Mouse (Mus musculus): Measurements from ENCODE around the gene D630036H23Rik. TPM values are rescaled to one million over a fixed set of nuclear protein-coding genes. Genes with fewer than 3 reads are reported as not detected.

D630036H23Rik gene
- 1.2 and 1.7 TPM in 2 replicates for polyA plus RNA-seq (2015; fragmentation: Nextera tagmentation; extraction: Ambion mirVana)

DNA sequence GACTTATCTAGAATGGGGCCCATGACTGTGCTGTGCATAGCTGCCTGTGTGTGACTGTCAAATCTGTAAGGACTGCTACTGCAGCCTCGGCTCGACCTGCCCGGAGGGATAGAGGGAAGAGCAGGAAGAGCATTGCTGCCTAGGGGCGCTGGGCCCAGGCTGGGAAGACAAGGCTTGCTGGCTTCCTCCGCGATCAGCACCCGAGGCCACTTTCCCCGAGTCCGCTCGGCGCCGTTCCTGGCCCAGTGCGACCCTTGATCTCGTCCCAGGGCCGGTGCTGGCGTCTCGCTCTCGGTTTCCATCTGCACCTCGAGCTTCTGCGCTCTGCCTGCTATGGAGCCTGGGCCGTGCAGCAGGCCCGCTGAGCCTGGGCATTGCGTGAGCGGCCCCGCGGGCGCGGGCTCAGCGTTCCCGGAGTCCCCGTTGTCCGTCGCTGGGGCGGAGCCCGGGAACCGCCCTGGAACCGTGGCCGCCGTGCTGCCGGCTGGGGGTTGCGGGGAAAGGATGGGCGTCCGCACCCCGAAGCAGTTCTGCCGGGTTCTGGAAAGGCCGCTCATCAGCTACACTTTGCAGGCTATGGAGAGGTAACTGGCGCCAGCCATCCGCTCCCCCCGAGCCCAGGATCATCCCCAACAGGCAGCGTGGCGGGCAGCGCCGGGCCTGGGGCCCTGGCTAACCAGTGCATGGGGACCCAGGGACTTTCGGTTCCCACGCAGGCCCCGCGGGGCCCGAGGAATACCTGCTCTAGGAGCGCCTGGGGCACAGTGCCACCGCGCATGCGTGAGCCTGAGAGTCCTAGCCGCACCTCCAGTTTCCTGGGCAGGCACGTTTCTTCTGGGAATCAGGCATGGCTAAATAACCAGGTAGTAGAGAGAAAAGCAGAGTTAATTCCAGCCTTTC is at the start of gene D630036H23Rik, which contains the start of gene Ispd:
TSS of gene D630036H23Rik (minus strand) at position 741 of the 900 bp plus-strand sequence.
TSS of gene Ispd (plus strand) at position 10 of the 900 bp plus-strand sequence.
- Histone ChIP-seq H3K4me1 (replicated peaks; ENCODE audit: control insufficient read depth, insufficient read depth, low read length) (peaks cover 7% of the 10 kb centered on the region; the same call in 1 of the 2 replicates), H3K4me2 (ENCODE audit: low read depth, low read length) (peak within 1 kb of the TSS; percentile 82), H3K27me3 (ENCODE audit: control insufficient read depth, insufficient read depth, low read depth, low read length) (no peaks in the 10 kb centered on the region), H3K4me3 (ENCODE audit: low read length) (peak within 1 kb of the TSS; percentile 77), H3K27ac (ENCODE audit: low read length) (peak within 1 kb of the TSS; percentile 97), H3K36me3 (ENCODE audit: control insufficient read depth, insufficient read depth, low read length) (no peaks in the 10 kb centered on the region), H3K9me3 (ENCODE audit: control insufficient read depth, low read length) (no peaks in the 10 kb centered on the region), H3K9ac (ENCODE audit: low read length) (peak within 1 kb of the TSS; percentile 99)
- peak; percentile 94 for ATAC-seq (ENCODE audit: low read depth)
- under 1% methylated on average over 63 of the region's 64 CpGs for WGBS

DNA sequence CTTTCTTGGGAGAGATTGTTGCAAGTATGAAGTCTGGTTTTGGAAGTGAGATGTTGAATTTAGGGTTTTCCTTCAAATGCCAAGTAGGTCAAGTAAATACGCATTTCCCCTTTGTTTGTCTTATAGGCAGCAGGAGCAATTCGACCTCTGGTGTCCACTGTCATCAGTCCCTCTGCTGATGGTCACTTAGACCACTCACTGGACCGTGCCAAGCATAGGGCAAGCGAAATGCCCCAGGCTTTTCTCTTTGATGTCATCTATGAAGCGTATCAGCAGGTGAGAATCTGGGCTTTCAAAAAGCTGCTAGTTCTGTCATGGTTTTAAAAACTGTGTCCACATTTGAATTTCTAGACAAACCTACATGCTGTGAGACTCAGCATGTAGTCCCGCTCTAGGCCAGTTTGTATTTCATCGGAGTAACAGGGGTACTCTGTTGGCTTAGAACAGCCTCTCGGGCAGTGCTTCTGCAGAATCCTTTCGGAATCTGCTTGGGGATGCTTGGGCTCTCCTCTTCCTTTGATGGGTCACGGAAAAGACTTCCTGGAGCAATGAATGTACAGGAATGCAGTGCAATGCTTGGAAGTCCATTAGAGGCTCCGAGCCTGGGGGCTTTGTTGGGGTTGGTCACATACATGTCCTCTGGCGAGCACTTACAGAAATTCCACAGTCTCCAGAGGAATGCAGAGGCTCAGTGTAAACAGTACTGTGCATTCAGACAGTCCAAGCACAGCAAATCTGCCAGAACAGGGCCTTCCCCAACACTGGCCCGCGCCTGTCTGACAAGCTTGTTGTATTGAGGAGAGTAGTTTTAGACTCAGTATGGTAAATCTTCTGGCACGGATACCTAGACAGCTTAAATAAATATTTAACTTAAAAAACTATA is 44.4 kb upstream of the D630036H23Rik start:
- WGBS: 40% methylated on average over 15 of the region's 15 CpGs
- H3K4me1 ChIP-seq (replicated peaks; ENCODE audit: control insufficient read depth, insufficient read depth, low read length): peaks cover 7% of the 10 kb centered on the region; the same call in 1 of the 2 replicates
- no peak overlapping the region for H3K4me3 ChIP-seq (ENCODE audit: low read length)
- H3K9me3 ChIP-seq (ENCODE audit: control insufficient read depth, low read length): no peaks in the 10 kb centered on the region
- no peaks in the 10 kb centered on the region for H3K36me3 ChIP-seq (ENCODE audit: control insufficient read depth, insufficient read depth, low read length)
- H3K27ac ChIP-seq (ENCODE audit: low read length): peak overlapping the region; percentile 11; the same call in 1 of the 2 replicates
- no peak overlapping the region for H3K4me2 ChIP-seq (ENCODE audit: low read depth, low read length)
- no peaks in the 10 kb centered on the region for H3K27me3 ChIP-seq (ENCODE audit: control insufficient read depth, insufficient read depth, low read depth, low read length)
- peak; percentile 94 for ATAC-seq (ENCODE audit: low read depth)
- H3K9ac ChIP-seq (ENCODE audit: low read length): no peak overlapping the region

DNA sequence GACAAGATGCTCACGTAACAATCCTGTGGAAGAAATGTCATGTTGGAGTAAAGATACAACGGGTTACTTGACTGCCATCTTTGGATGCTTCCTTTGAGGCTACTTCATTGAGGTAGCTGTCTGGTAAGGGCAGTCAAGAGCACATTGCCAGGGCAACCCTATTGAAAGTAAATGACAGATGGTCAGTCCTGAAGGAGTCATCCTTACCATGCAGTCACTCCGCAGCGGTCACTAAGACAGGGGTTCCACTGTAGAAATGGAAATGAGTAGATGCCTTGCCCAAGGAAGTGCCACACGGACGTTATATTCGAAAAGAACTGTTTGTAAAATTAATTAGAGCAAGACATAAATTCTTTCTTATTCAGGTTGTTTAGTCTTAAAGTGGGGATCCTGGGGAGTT is 43.3 kb upstream of the D630036H23Rik start:
- peaks cover 7% of the 10 kb centered on the region; the same call in 1 of the 2 replicates for H3K4me1 ChIP-seq (replicated peaks; ENCODE audit: control insufficient read depth, insufficient read depth, low read length)
- H3K9me3 ChIP-seq (ENCODE audit: control insufficient read depth, low read length): no peaks in the 10 kb centered on the region
- no peak overlapping the region for H3K9ac ChIP-seq (ENCODE audit: low read length)
- no peaks in the 10 kb centered on the region for H3K36me3 ChIP-seq (ENCODE audit: control insufficient read depth, insufficient read depth, low read length)
- H3K27ac ChIP-seq (ENCODE audit: low read length): no peak overlapping the region
- no peaks in the 10 kb centered on the region for H3K27me3 ChIP-seq (ENCODE audit: control insufficient read depth, insufficient read depth, low read depth, low read length)
- H3K4me3 ChIP-seq (ENCODE audit: low read length): no peak overlapping the region
- ATAC-seq (ENCODE audit: low read depth): no peak
- H3K4me2 ChIP-seq (ENCODE audit: low read depth, low read length): no peak overlapping the region
- 88% methylated on average over 7 of the region's 7 CpGs for WGBS

DNA sequence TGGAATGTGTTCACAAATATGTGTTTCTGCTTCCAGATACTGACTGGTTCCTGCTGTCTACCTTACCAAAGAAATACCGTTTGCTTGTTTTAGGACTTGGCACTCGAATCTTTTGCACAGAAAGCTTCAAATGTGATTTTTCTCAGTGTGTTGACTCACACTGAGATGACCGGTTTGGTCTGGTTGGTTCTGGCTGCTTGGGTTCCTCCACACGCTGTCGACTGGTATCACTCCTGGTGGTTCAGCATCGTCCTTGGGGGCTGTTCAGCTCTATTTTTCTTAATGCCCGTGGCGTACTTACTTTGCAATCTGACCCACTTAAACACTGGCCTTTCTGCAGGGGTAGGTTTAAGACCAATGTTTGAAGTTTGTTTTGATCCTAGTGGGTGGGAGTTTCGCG is 41.7 kb upstream of the D630036H23Rik start:
- 62% methylated on average over 10 of the region's 10 CpGs for WGBS
- peaks cover 7% of the 10 kb centered on the region; the same call in 1 of the 2 replicates for H3K4me1 ChIP-seq (replicated peaks; ENCODE audit: control insufficient read depth, insufficient read depth, low read length)
- no peak overlapping the region for H3K27ac ChIP-seq (ENCODE audit: low read length)
- H3K9me3 ChIP-seq (ENCODE audit: control insufficient read depth, low read length): no peaks in the 10 kb centered on the region
- no peak for ATAC-seq (ENCODE audit: low read depth)
- no peaks in the 10 kb centered on the region for H3K27me3 ChIP-seq (ENCODE audit: control insufficient read depth, insufficient read depth, low read depth, low read length)
- no peaks in the 10 kb centered on the region for H3K36me3 ChIP-seq (ENCODE audit: control insufficient read depth, insufficient read depth, low read length)
- no peak overlapping the region for H3K4me2 ChIP-seq (ENCODE audit: low read depth, low read length)
- no peak overlapping the region for H3K4me3 ChIP-seq (ENCODE audit: low read length)
- H3K9ac ChIP-seq (ENCODE audit: low read length): no peak overlapping the region

DNA sequence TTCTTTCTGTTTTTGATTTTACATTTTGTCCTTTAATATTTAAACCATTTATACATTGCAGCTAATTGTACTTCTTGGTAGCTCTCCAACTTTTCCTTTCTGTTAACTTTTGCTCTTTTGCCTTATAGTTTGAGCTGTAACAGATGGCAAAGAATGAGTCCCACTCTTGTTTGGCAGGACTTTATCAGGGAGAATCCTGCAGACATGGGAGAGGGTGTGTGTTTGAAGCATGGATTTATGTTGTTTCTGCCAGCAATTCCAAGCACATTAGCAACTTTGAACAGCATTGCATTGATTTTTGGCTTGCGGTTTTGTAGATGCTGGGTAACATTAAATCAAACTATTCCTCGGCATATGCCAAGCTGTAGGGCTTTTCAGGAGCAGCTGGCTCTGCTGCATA is 13.1 kb upstream of the D630036H23Rik start:
- Histone ChIP-seq H3K4me3 (ENCODE audit: low read length) (no peak overlapping the region), H3K36me3 (ENCODE audit: control insufficient read depth, insufficient read depth, low read length) (peaks cover 3% of the 10 kb centered on the region; the same call in 1 of the 2 replicates), H3K27me3 (ENCODE audit: control insufficient read depth, insufficient read depth, low read depth, low read length) (no peaks in the 10 kb centered on the region), H3K27ac (ENCODE audit: low read length) (peak overlapping the region; percentile 28; the same call in 1 of the 2 replicates), H3K4me2 (ENCODE audit: low read depth, low read length) (peak overlapping the region; percentile 11; the same call in 1 of the 2 replicates), H3K9ac (ENCODE audit: low read length) (no peak overlapping the region), H3K9me3 (ENCODE audit: control insufficient read depth, low read length) (peaks cover 3% of the 10 kb centered on the region), H3K4me1 (replicated peaks; ENCODE audit: control insufficient read depth, insufficient read depth, low read length) (no peaks in the 10 kb centered on the region)
- 44% methylated on average over 2 of the region's 2 CpGs for WGBS
- peak; percentile 97 for ATAC-seq (ENCODE audit: low read depth)

DNA sequence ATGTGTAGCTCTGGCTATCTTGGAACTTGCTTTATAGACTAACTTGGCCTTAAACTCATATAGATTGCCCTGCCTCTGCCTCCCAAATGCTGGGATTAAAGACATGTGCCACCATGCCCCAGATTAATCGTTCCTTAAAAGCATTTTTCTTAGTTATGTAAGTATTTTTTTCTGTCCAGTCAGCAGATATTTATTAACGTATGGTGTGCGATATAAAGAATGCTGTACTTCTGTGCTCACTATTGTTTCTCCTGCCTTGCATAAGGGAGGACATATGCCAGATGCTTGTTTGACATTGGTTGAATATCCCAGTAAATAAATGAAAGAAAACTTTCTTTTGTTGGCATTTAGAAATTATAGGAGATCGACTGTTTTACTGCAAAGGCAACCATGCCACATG is 5.0 kb upstream of the D630036H23Rik start:
- no peak overlapping the region for H3K4me3 ChIP-seq (ENCODE audit: low read length)
- no peak overlapping the region for H3K27ac ChIP-seq (ENCODE audit: low read length)
- H3K9me3 ChIP-seq (ENCODE audit: control insufficient read depth, low read length): no peaks in the 10 kb centered on the region
- 84% methylated on average over 4 of the region's 4 CpGs for WGBS
- H3K4me1 ChIP-seq (replicated peaks; ENCODE audit: control insufficient read depth, insufficient read depth, low read length): peaks cover 4% of the 10 kb centered on the region; the same call in 1 of the 2 replicates
- H3K9ac ChIP-seq (ENCODE audit: low read length): no peak overlapping the region
- ATAC-seq (ENCODE audit: low read depth): no peak
- no peak overlapping the region for H3K4me2 ChIP-seq (ENCODE audit: low read depth, low read length)
- H3K36me3 ChIP-seq (ENCODE audit: control insufficient read depth, insufficient read depth, low read length): no peaks in the 10 kb centered on the region
- H3K27me3 ChIP-seq (ENCODE audit: control insufficient read depth, insufficient read depth, low read depth, low read length): no peaks in the 10 kb centered on the region

DNA sequence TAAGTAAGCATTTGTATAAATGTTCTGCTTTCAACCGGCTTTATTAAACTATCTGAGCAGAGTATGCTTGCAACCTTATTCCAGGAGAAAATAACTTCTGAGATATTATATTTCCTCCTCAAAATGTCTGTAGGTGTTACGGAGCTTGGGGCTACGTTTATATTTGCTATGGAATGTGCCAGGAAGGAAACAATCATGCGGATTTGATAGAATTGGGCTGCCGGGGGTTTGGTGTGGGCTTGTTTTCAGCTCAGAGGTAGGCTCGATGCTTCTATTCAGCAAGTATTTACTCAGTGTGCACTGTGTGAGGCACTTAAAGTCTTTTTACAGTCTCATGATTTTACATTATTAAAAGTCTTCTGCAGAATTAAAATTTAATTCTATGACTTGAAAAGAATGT is 3.4 kb upstream of the D630036H23Rik start:
- Histone ChIP-seq H3K9me3 (ENCODE audit: control insufficient read depth, low read length) (no peaks in the 10 kb centered on the region), H3K4me2 (ENCODE audit: low read depth, low read length) (no peak overlapping the region), H3K4me3 (ENCODE audit: low read length) (no peak overlapping the region), H3K36me3 (ENCODE audit: control insufficient read depth, insufficient read depth, low read length) (no peaks in the 10 kb centered on the region), H3K4me1 (replicated peaks; ENCODE audit: control insufficient read depth, insufficient read depth, low read length) (peaks cover 7% of the 10 kb centered on the region; the same call in 1 of the 2 replicates), H3K27ac (ENCODE audit: low read length) (no peak overlapping the region), H3K9ac (ENCODE audit: low read length) (peak overlapping the region; percentile 28; the same call in 1 of the 2 replicates), H3K27me3 (ENCODE audit: control insufficient read depth, insufficient read depth, low read depth, low read length) (no peaks in the 10 kb centered on the region)
- WGBS: 30% methylated on average over 6 of the region's 6 CpGs
- ATAC-seq (ENCODE audit: low read depth): no peak

DNA sequence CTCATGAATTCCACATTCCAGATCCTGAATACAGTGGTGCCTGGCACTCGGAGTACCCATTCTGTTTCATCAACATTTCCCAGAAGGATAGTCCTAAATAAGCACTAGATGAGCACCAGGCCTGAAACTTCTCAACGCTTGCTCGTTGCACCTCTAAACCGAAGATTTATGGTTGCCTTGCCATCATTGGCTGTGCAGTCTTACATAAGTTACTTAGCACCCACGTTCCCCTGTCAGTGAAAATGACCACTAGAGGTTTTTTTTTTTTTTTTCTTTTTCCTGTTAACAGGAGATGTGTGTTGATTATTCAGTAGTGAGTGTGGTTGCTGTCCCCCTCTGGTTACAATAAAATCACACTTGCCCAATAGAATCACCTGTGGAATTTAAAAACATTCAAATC is 1.2 kb downstream of the D630036H23Rik start:
- peak overlapping the region; percentile 99; the same call in 1 of the 2 replicates for H3K9ac ChIP-seq (ENCODE audit: low read length)

More for the DNA sequence above, 1.2 kb downstream of the D630036H23Rik start:
- Histone ChIP-seq H3K36me3 (ENCODE audit: control insufficient read depth, insufficient read depth, low read length) (no peaks in the 10 kb centered on the region), H3K4me3 (ENCODE audit: low read length) (peak overlapping the region; percentile 77), H3K27ac (ENCODE audit: low read length) (peak overlapping the region; percentile 97), H3K9me3 (ENCODE audit: control insufficient read depth, low read length) (no peaks in the 10 kb centered on the region), H3K4me2 (ENCODE audit: low read depth, low read length) (peak overlapping the region; percentile 82), H3K4me1 (replicated peaks; ENCODE audit: control insufficient read depth, insufficient read depth, low read length) (peaks cover 7% of the 10 kb centered on the region; the same call in 1 of the 2 replicates), H3K27me3 (ENCODE audit: control insufficient read depth, insufficient read depth, low read depth, low read length) (no peaks in the 10 kb centered on the region)
- no peak for ATAC-seq (ENCODE audit: low read depth)
- 64% methylated on average over 5 of the region's 5 CpGs for WGBS
